Mouse (Mus musculus): ENCODE measurements around the gene Gm13889.

GRCm38 (mm10) chr2:93906316-93906715 lies 50.7 kb downstream of the Gm13889 start:
- no peak for TF ChIP-seq POLR2A (IDR thresholded peaks at IDR 0.05; ENCODE audit: insufficient read depth, low read length)
- TF ChIP-seq EP300 (IDR thresholded peaks at IDR 0.05; ENCODE audit: insufficient read depth, low read depth, low read length) = no peak

Measured in ES-Bruce4 (cell line).